Mouse (Mus musculus): ENCODE results near the gene Rsrc1.

The Rsrc1 gene

GRCm38 (mm10) chr3:67280247-67280646 is 299.1 kb downstream of the Rsrc1 start:
- DNase-seq (ENCODE audit: low spot score) = no peak

GRCm38 (mm10) chr3:67284039-67284438 is 302.8 kb downstream of the Rsrc1 start:
- DNase-seq (ENCODE audit: low spot score) = no peak

GRCm38 (mm10) chr3:67284848-67285247 is 303.7 kb downstream of the Rsrc1 start:
- no peak for DNase-seq (ENCODE audit: low spot score)

GRCm38 (mm10) chr3:67288664-67289063 is 307.5 kb downstream of the Rsrc1 start:
- DNase-seq (ENCODE audit: low spot score) = no peak

GRCm38 (mm10) chr3:67289482-67289881 is 308.3 kb downstream of the Rsrc1 start:
- DNase-seq (ENCODE audit: low spot score) = no peak

- DNase-seq (ENCODE audit: low spot score) = no peak
These were observed 327.5 kb downstream of the Rsrc1 start for GRCm38 (mm10) chr3:67308725-67309124.

GRCm38 (mm10) chr3:67309644-67310311 is 328.6 kb downstream of the Rsrc1 start:
- DNase-seq (ENCODE audit: low spot score) = no peak

- no peak for DNase-seq (ENCODE audit: low spot score)
These were observed 330.2 kb downstream of the Rsrc1 start for GRCm38 (mm10) chr3:67311436-67311835.

GRCm38 (mm10) chr3:67322422-67322821 is 341.2 kb downstream of the Rsrc1 start:
- DNase-seq (ENCODE audit: low spot score) = no peak

- DNase-seq (ENCODE audit: low spot score) = no peak
These were observed 358.4 kb downstream of the Rsrc1 start for GRCm38 (mm10) chr3:67339558-67339957.

GRCm38 (mm10) chr3:67340921-67341320 is 359.7 kb downstream of the Rsrc1 start:
- DNase-seq (ENCODE audit: low spot score) = no peak

GRCm38 (mm10) chr3:67343004-67343662 is 361.9 kb downstream of the Rsrc1 start:
- no peak for DNase-seq (ENCODE audit: low spot score)

GRCm38 (mm10) chr3:67344599-67344998 is 363.4 kb downstream of the Rsrc1 start:
- DNase-seq (ENCODE audit: low spot score) = no peak

- DNase-seq (ENCODE audit: low spot score) = no peak
These were observed 365.5 kb downstream of the Rsrc1 start for GRCm38 (mm10) chr3:67346674-67347073.

GRCm38 (mm10) chr3:67351406-67352127 is 370.4 kb downstream of the Rsrc1 start:
- DNase-seq (ENCODE audit: low spot score) = no peak

- DNase-seq (ENCODE audit: low spot score) = no peak
These were observed 371.1 kb downstream of the Rsrc1 start for GRCm38 (mm10) chr3:67352128-67352762.

- no peak for DNase-seq (ENCODE audit: low spot score)
These were observed 371.6 kb downstream of the Rsrc1 start for GRCm38 (mm10) chr3:67352763-67353149.

- no peak for DNase-seq (ENCODE audit: low spot score)
These were observed 377.2 kb downstream of the Rsrc1 start for GRCm38 (mm10) chr3:67358376-67358775.

- DNase-seq (ENCODE audit: low spot score) = no peak
These were observed 385.1 kb downstream of the Rsrc1 start for GRCm38 (mm10) chr3:67366087-67366892.

GRCm38 (mm10) chr3:67367481-67367880 is 386.3 kb downstream of the Rsrc1 start:
- DNase-seq (ENCODE audit: low spot score) = no peak

- no peak for DNase-seq (ENCODE audit: low spot score)
These were observed 388.4 kb downstream of the Rsrc1 start for GRCm38 (mm10) chr3:67369407-67370079.

Measured in urinary bladder, postnatal 10 days (tissue).